Mouse (Mus musculus): ENCODE data around the gene Shroom3. TPM values are rescaled to one million over a fixed set of nuclear protein-coding genes. Genes with fewer than 3 reads are reported as not detected.

The Shroom3 gene
- polyA plus RNA-seq, 1 experiment from 2014 or later: 6.2 TPM

GRCm38 (mm10) chr5:92890902-92891301 is 207.7 kb downstream of the Shroom3 start:
- Histone ChIP-seq H3K9me3 (ENCODE audit: control insufficient read depth, low read length) (no peaks in the 10 kb centered on the region), H3K4me2 (no peak overlapping the region), H3K36me3 (ENCODE audit: control insufficient read depth, insufficient read depth, low read length) (no peaks in the 10 kb centered on the region), H3K4me1 (ENCODE audit: control insufficient read depth, insufficient read depth, low read length) (peaks cover 10% of the 10 kb centered on the region), H3K4me3 (ENCODE audit: low read depth, low read length) (no peak overlapping the region), H3K9ac (ENCODE audit: low read length) (no peak overlapping the region), H3K27me3 (ENCODE audit: control insufficient read depth, insufficient read depth, low read length) (no peaks in the 10 kb centered on the region), H3K27ac (ENCODE audit: low read depth, low read length) (no peak overlapping the region)
- WGBS: 92% methylated on average over 5 of the region's 5 CpGs
- ATAC-seq (ENCODE audit: low FRiP score) (no peak), DNase-seq (ENCODE audit: low spot score, missing footprints) (no peak)

GRCm38 (mm10) chr5:92893284-92893683 is 210.0 kb downstream of the Shroom3 start:
- 17% methylated on average over 4 of the region's 4 CpGs for WGBS
- Histone ChIP-seq H3K4me1 (ENCODE audit: control insufficient read depth, insufficient read depth, low read length) (peaks cover 17% of the 10 kb centered on the region), H3K4me2 (no peak overlapping the region), H3K9ac (ENCODE audit: low read length) (no peak overlapping the region), H3K27me3 (ENCODE audit: control insufficient read depth, insufficient read depth, low read length) (no peaks in the 10 kb centered on the region), H3K9me3 (ENCODE audit: control insufficient read depth, low read length) (no peaks in the 10 kb centered on the region), H3K27ac (ENCODE audit: low read depth, low read length) (peak overlapping the region; percentile 48; the same call in 1 of the 2 replicates), H3K36me3 (ENCODE audit: control insufficient read depth, insufficient read depth, low read length) (no peaks in the 10 kb centered on the region), H3K4me3 (ENCODE audit: low read depth, low read length) (no peak overlapping the region)
- ATAC-seq (ENCODE audit: low FRiP score) (no peak), DNase-seq (ENCODE audit: low spot score, missing footprints) (no peak)

GRCm38 (mm10) chr5:92893711-92894110 is 210.5 kb downstream of the Shroom3 start:
- Histone ChIP-seq H3K27ac (ENCODE audit: low read depth, low read length) (peak overlapping the region; percentile 48; the same call in 1 of the 2 replicates), H3K36me3 (ENCODE audit: control insufficient read depth, insufficient read depth, low read length) (no peaks in the 10 kb centered on the region), H3K9me3 (ENCODE audit: control insufficient read depth, low read length) (no peaks in the 10 kb centered on the region), H3K9ac (ENCODE audit: low read length) (no peak overlapping the region), H3K4me2 (no peak overlapping the region), H3K4me3 (ENCODE audit: low read depth, low read length) (no peak overlapping the region), H3K27me3 (ENCODE audit: control insufficient read depth, insufficient read depth, low read length) (no peaks in the 10 kb centered on the region), H3K4me1 (ENCODE audit: control insufficient read depth, insufficient read depth, low read length) (peaks cover 21% of the 10 kb centered on the region)
- ATAC-seq (ENCODE audit: low FRiP score) (no peak), DNase-seq (ENCODE audit: low spot score, missing footprints) (no peak)
- 0% methylated on average over 1 of the region's 1 CpGs for WGBS

GRCm38 (mm10) chr5:92895877-92896276 is 212.6 kb downstream of the Shroom3 start:
- DNase-seq (ENCODE audit: low spot score, missing footprints) (no peak), ATAC-seq (ENCODE audit: low FRiP score) (no peak)
- peaks cover 28% of the 10 kb centered on the region for H3K4me1 ChIP-seq (ENCODE audit: control insufficient read depth, insufficient read depth, low read length)
- H3K27ac ChIP-seq (ENCODE audit: low read depth, low read length): no peak overlapping the region
- H3K36me3 ChIP-seq (ENCODE audit: control insufficient read depth, insufficient read depth, low read length): no peaks in the 10 kb centered on the region
- no peaks in the 10 kb centered on the region for H3K9me3 ChIP-seq (ENCODE audit: control insufficient read depth, low read length)
- H3K4me2 ChIP-seq: no peak overlapping the region
- no peaks in the 10 kb centered on the region for H3K27me3 ChIP-seq (ENCODE audit: control insufficient read depth, insufficient read depth, low read length)
- 91% methylated on average over 8 of the region's 8 CpGs for WGBS
- no peak overlapping the region for H3K4me3 ChIP-seq (ENCODE audit: low read depth, low read length)
- H3K9ac ChIP-seq (ENCODE audit: low read length): no peak overlapping the region

GRCm38 (mm10) chr5:92896725-92897280 is 213.6 kb downstream of the Shroom3 start:
- no peak overlapping the region for H3K27ac ChIP-seq (ENCODE audit: low read depth, low read length)
- no peak overlapping the region for H3K4me3 ChIP-seq (ENCODE audit: low read depth, low read length)
- ATAC-seq (ENCODE audit: low FRiP score): 0 out of 2 replicates have a peak, but pooled peaks have one; percentile 4
- no peaks in the 10 kb centered on the region for H3K9me3 ChIP-seq (ENCODE audit: control insufficient read depth, low read length)
- no peak overlapping the region for H3K9ac ChIP-seq (ENCODE audit: low read length)
- no peaks in the 10 kb centered on the region for H3K27me3 ChIP-seq (ENCODE audit: control insufficient read depth, insufficient read depth, low read length)
- peaks cover 28% of the 10 kb centered on the region for H3K4me1 ChIP-seq (ENCODE audit: control insufficient read depth, insufficient read depth, low read length)
- peak overlapping the region; percentile 87; the same call in 1 of the 2 replicates for H3K4me2 ChIP-seq
- 68% methylated on average over 1 of the region's 1 CpGs for WGBS
- H3K36me3 ChIP-seq (ENCODE audit: control insufficient read depth, insufficient read depth, low read length): no peaks in the 10 kb centered on the region
- DNase-seq (ENCODE audit: low spot score, missing footprints): peak; percentile 90

- ATAC-seq (ENCODE audit: low FRiP score) (peak; percentile 95), DNase-seq (ENCODE audit: low spot score, missing footprints) (peak; percentile 98)
- Histone ChIP-seq H3K27ac (ENCODE audit: low read depth, low read length) (peak overlapping the region; percentile 87), H3K4me1 (ENCODE audit: control insufficient read depth, insufficient read depth, low read length) (peaks cover 26% of the 10 kb centered on the region), H3K4me2 (peak overlapping the region; percentile 87), H3K9ac (ENCODE audit: low read length) (peak overlapping the region; percentile 89), H3K27me3 (ENCODE audit: control insufficient read depth, insufficient read depth, low read length) (no peaks in the 10 kb centered on the region), H3K4me3 (ENCODE audit: low read depth, low read length) (peak overlapping the region; percentile 77), H3K36me3 (ENCODE audit: control insufficient read depth, insufficient read depth, low read length) (no peaks in the 10 kb centered on the region), H3K9me3 (ENCODE audit: control insufficient read depth, low read length) (no peaks in the 10 kb centered on the region)
- under 1% methylated on average over 91 of the region's 96 CpGs for WGBS
These were observed 214.8 kb downstream of the Shroom3 start for GRCm38 (mm10) chr5:92897766-92898745.

- 61% methylated on average over 5 of the region's 5 CpGs for WGBS
- H3K27me3 ChIP-seq (ENCODE audit: control insufficient read depth, insufficient read depth, low read length): no peaks in the 10 kb centered on the region
- ATAC-seq (ENCODE audit: low FRiP score) (no peak), DNase-seq (ENCODE audit: low spot score, missing footprints) (no peak)
- no peak overlapping the region for H3K9ac ChIP-seq (ENCODE audit: low read length)
- H3K36me3 ChIP-seq (ENCODE audit: control insufficient read depth, insufficient read depth, low read length): no peaks in the 10 kb centered on the region
- H3K9me3 ChIP-seq (ENCODE audit: control insufficient read depth, low read length): no peaks in the 10 kb centered on the region
- no peak overlapping the region for H3K27ac ChIP-seq (ENCODE audit: low read depth, low read length)
- H3K4me2 ChIP-seq: no peak overlapping the region
- H3K4me3 ChIP-seq (ENCODE audit: low read depth, low read length): no peak overlapping the region
- peaks cover 39% of the 10 kb centered on the region for H3K4me1 ChIP-seq (ENCODE audit: control insufficient read depth, insufficient read depth, low read length)
These were observed 217.2 kb downstream of the Shroom3 start for GRCm38 (mm10) chr5:92900470-92900869.

- no peaks in the 10 kb centered on the region for H3K36me3 ChIP-seq (ENCODE audit: control insufficient read depth, insufficient read depth, low read length)
- no peak overlapping the region for H3K4me3 ChIP-seq (ENCODE audit: low read depth, low read length)
- peak; percentile 83 for DNase-seq (ENCODE audit: low spot score, missing footprints)
- WGBS: 65% methylated on average over 7 of the region's 7 CpGs
- H3K27me3 ChIP-seq (ENCODE audit: control insufficient read depth, insufficient read depth, low read length): no peaks in the 10 kb centered on the region
- no peaks in the 10 kb centered on the region for H3K9me3 ChIP-seq (ENCODE audit: control insufficient read depth, low read length)
- H3K4me2 ChIP-seq: no peak overlapping the region
- ATAC-seq (ENCODE audit: low FRiP score): no peak
- no peak overlapping the region for H3K9ac ChIP-seq (ENCODE audit: low read length)
- H3K4me1 ChIP-seq (ENCODE audit: control insufficient read depth, insufficient read depth, low read length): peaks cover 44% of the 10 kb centered on the region
- no peak overlapping the region for H3K27ac ChIP-seq (ENCODE audit: low read depth, low read length)
These were observed 218.6 kb downstream of the Shroom3 start for GRCm38 (mm10) chr5:92901870-92902269.

GRCm38 (mm10) chr5:92905146-92905545 is 221.9 kb downstream of the Shroom3 start:
- Histone ChIP-seq H3K4me2 (peak overlapping the region; percentile 15; the same call in 1 of the 2 replicates), H3K9me3 (ENCODE audit: control insufficient read depth, low read length) (peaks cover 6% of the 10 kb centered on the region; the same call in 1 of the 2 replicates), H3K27ac (ENCODE audit: low read depth, low read length) (peak overlapping the region; percentile 71), H3K4me3 (ENCODE audit: low read depth, low read length) (no peak overlapping the region), H3K9ac (ENCODE audit: low read length) (peak overlapping the region; percentile 51; the same call in 1 of the 2 replicates), H3K36me3 (ENCODE audit: control insufficient read depth, insufficient read depth, low read length) (0 out of 2 replicates have a peak, but pooled peaks cover 2% of the 10 kb centered on the region), H3K4me1 (ENCODE audit: control insufficient read depth, insufficient read depth, low read length) (peaks cover 30% of the 10 kb centered on the region), H3K27me3 (ENCODE audit: control insufficient read depth, insufficient read depth, low read length) (no peaks in the 10 kb centered on the region)
- DNase-seq (ENCODE audit: low spot score, missing footprints) (no peak), ATAC-seq (ENCODE audit: low FRiP score) (no peak; the same call in 1 of the 2 replicates)
- 24% methylated on average over 9 of the region's 9 CpGs for WGBS

Measured in midbrain, embryonic 11.5 days (tissue).